Mouse (Mus musculus): ENCODE results near the gene Ogg1. TPM values are rescaled to one million over a fixed set of nuclear protein-coding genes. Genes with fewer than 3 reads are reported as not detected.
"Not testable (repeated sequence)": the region's sequence is repeated elsewhere in the genome, so short reads cannot be mapped to it uniquely, and the experiment has no call there.

Gene Ogg1
- polyA plus RNA-seq, 1 experiment from 2014 or later, result 13.6 TPM

DNA sequence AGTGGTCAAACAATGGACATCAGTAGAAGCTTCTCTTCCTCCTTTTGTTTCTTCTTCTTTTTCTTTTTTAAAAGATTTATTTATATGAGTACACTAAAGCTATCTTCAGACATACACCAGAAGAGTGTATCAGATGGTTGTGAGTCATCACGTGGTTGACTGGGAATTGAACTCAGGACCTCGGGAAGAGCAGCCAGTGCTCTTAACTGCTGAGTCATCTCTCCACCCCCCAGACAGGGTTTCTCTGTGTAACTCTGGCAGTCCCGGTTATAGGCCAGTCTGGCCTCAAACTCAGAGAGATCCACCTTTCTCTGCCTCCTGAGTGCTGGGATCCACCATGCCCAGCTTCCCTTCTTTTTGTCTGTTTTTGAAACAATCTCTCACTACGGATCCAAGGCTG, 30.1 kb upstream of the Ogg1 start:
- no peak overlapping the region for H3K4me2 ChIP-seq (replicated peaks)
- no peak overlapping the region for H3K4me3 ChIP-seq
- no peak for ATAC-seq (ENCODE audit: low FRiP score, low read depth)
- 72% methylated on average over 4 of the region's 4 CpGs for WGBS
- H3K36me3 ChIP-seq, result no peaks in the 10 kb centered on the region
- no peak overlapping the region for H3K27ac ChIP-seq (replicated peaks)
- no peaks in the 10 kb centered on the region for H3K9me3 ChIP-seq
- H3K9ac ChIP-seq (replicated peaks), result no peak overlapping the region
- peaks cover 5% of the 10 kb centered on the region; the same call in 1 of the 2 replicates for H3K27me3 ChIP-seq
- H3K4me1 ChIP-seq, result no peaks in the 10 kb centered on the region

DNA sequence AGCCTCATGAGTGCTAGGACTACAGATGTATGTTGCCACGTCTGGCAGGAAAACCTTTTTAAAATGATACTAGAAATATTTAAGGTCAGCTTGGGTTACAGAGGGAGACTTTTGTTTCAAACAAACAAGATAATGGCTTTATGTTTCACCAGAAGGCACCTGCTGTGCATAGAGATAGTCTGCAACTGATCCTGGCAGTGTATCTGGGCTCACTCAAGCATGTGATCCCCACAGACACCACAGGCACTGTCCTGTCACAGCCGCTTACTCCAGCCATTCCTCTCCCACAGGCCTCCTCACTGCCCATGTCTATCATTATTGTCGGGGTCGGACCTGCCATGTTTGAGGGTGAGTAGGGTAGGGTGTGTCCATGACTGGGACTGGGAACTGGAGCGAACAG, 25.4 kb upstream of the Ogg1 start:
- ATAC-seq (ENCODE audit: low FRiP score, low read depth), result no peak
- WGBS, result 80% methylated on average over 5 of the region's 5 CpGs
- H3K27me3 ChIP-seq, result no peaks in the 10 kb centered on the region
- no peaks in the 10 kb centered on the region for H3K36me3 ChIP-seq
- H3K4me3 ChIP-seq, result no peak overlapping the region
- no peaks in the 10 kb centered on the region for H3K9me3 ChIP-seq
- H3K4me1 ChIP-seq, result peaks cover 7% of the 10 kb centered on the region; the same call in 1 of the 2 replicates
- no peak overlapping the region for H3K9ac ChIP-seq (replicated peaks)
- no peak overlapping the region for H3K27ac ChIP-seq (replicated peaks)
- H3K4me2 ChIP-seq (replicated peaks), result no peak overlapping the region

DNA sequence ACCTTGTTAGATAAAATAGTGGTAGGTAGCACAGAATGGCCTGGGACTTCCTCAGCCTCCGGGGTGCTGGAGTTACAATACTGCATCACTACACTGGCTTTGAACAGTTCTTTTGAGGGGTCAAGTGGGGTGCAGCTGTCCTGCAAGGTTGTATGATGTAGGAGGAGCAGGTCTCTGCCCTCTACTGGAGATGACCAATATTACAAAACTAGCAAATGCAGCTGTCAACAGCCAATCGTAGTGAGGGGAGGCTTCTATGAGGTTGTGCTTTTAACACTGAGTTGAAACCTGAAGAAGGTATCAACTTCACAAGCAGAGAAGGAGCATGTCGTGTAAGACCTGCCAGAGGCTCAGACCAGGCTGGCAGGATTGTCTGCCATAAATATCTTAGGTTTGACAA, 24.5 kb upstream of the Ogg1 start:
- Histone ChIP-seq H3K9me3 (no peaks in the 10 kb centered on the region), H3K9ac (replicated peaks) (no peak overlapping the region), H3K4me2 (replicated peaks) (no peak overlapping the region), H3K27me3 (no peaks in the 10 kb centered on the region), H3K4me3 (no peak overlapping the region), H3K27ac (replicated peaks) (no peak overlapping the region), H3K4me1 (peaks cover 7% of the 10 kb centered on the region; the same call in 1 of the 2 replicates), H3K36me3 (no peaks in the 10 kb centered on the region)
- WGBS, result 29% methylated on average over 3 of the region's 3 CpGs
- ATAC-seq (ENCODE audit: low FRiP score, low read depth), result no peak

DNA sequence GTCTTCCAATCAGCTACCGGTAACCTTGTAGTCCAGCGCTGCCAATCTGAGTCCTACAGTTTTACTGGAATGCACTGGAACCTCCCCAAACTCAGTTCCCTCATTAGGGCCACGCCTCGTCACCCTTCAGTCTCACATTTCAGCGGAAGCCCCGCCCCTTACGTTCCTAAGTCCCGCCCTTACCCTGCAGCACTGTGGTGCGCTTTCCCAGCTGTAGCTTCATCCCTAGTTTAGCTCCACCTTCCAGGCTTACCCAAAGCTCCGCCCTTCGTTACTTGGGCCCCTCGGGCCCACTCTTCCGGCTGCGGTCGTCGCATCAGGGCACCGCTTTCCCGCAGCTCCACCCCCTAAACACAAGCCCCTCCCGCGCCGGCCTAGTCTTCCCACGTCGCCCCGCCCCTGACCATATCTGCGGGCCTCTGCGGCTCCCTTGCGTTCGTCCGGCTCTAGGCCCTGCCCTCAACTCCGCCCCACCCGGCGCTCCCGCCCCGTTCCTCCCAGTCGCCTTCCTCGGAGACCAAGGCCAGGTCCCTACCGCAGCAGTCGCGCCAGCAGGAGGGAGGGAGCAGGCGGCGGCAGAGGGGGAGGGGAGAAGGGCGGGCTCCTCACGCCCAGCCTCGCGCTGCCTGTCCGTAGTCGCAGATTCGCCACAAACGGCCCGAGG, 20.3 kb upstream of the Ogg1 start:
- Histone ChIP-seq H3K27me3 (no peaks in the 10 kb centered on the region), H3K4me1 (peaks cover 26% of the 10 kb centered on the region), H3K9ac (replicated peaks) (peak overlapping the region; percentile 97), H3K4me3 (peak overlapping the region; percentile 99), H3K27ac (replicated peaks) (peak overlapping the region; percentile 99), H3K9me3 (no peaks in the 10 kb centered on the region), H3K36me3 (peaks cover 15% of the 10 kb centered on the region), H3K4me2 (replicated peaks) (peak overlapping the region; percentile 99)
- under 1% methylated on average over 50 of the region's 50 CpGs for WGBS
- ATAC-seq (ENCODE audit: low FRiP score, low read depth), result peak; percentile 98

DNA sequence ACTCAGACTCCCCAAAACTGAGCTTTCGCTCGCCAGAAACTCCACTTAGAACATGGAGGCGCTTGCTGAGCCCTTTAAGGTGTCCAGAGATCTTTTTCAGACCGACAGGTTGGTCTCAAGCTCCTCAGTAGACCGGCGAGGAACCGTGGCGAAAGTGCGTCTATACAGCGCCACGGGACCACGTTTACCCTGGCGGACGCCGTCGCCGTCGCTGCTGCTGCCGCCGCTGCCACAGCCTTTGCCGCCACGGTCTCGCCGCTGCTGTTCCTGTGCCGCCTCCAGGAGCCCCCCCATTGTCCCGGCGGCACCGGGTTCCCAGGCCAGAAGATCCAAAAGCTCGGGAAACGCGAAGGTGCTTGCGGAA, 19.8 kb upstream of the Ogg1 start, which contains the start of gene Brpf1:
Gene Brpf1 (plus strand): TSS at position 152 of the 364 bp plus-strand sequence.
- WGBS, result under 1% methylated on average over 32 of the region's 32 CpGs
- Histone ChIP-seq H3K4me3 (peak within 1 kb of the TSS; percentile 99), H3K27me3 (no peaks in the 10 kb centered on the region), H3K4me2 (replicated peaks) (peak within 1 kb of the TSS; percentile 99), H3K9ac (replicated peaks) (peak within 1 kb of the TSS; percentile 97), H3K4me1 (peaks cover 26% of the 10 kb centered on the region), H3K9me3 (no peaks in the 10 kb centered on the region), H3K27ac (replicated peaks) (peak within 1 kb of the TSS; percentile 99), H3K36me3 (peaks cover 15% of the 10 kb centered on the region)
- peak; percentile 47 for ATAC-seq (ENCODE audit: low FRiP score, low read depth)

DNA sequence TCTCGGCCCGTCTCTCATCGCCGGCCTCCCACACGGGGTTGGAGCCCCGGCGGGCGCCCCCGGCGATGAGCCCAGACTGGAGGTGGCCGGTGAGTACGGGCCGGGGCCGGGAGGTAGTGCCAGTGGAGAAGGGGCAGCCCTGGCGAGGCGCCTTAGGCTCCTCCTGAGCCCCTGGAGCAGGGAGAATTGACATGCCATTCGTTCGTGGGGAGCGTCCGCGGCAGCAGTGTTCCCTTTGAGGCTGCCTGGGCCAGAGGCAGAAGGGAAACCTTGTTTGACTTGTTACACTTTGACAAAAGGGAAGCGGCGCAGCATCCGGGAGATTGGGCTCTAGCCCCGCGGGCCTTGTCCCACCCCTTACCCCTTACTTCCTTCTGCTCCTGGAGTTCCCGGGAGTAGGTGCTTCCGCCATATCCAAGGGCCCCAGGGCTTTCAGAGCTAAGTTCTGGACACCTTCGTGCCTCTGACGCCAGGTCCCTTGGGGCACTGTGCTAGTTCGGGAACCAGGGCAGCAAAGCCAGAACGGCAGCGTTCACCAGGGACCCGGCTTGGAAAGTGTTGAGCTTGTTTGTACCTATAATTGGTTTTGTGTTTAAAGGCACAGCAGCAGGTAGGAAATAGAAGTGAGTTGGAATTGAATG, 19.2 kb upstream of the Ogg1 start:
- under 1% methylated on average over 34 of the region's 34 CpGs for WGBS
- Histone ChIP-seq H3K27me3 (no peaks in the 10 kb centered on the region), H3K4me2 (replicated peaks) (peak overlapping the region; percentile 99), H3K9me3 (no peaks in the 10 kb centered on the region), H3K9ac (replicated peaks) (peak overlapping the region; percentile 97), H3K4me1 (peaks cover 26% of the 10 kb centered on the region), H3K36me3 (peaks cover 20% of the 10 kb centered on the region), H3K27ac (replicated peaks) (peak overlapping the region; percentile 99), H3K4me3 (peak overlapping the region; percentile 99)
- ATAC-seq (ENCODE audit: low FRiP score, low read depth), result 0 out of 2 replicates have a peak, but pooled peaks have one; percentile 2

DNA sequence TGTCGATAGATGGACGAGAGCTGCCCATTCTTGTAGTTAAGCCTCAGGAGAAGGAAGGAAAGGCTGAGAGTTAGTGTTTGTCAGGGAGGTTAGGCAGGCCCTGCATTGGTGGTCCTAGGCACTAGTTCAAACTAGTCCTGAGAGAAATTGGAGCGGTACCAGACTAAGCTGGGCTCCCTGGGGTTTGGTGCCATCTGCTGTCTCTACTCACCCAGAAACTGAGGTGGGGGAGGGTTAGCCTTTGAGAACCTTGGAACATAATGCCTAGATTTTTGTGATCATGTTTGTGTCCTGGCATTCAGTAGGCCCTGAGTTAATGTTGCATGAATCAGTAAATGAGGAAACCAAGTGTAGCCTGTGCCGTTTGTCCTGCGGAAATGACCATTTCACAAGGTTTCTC, 18.6 kb upstream of the Ogg1 start:
- peak overlapping the region; percentile 99 for H3K4me3 ChIP-seq
- peak overlapping the region; percentile 97 for H3K9ac ChIP-seq (replicated peaks)
- H3K4me1 ChIP-seq, result peaks cover 26% of the 10 kb centered on the region
- WGBS, result 37% methylated on average over 5 of the region's 5 CpGs
- no peaks in the 10 kb centered on the region for H3K9me3 ChIP-seq
- H3K27me3 ChIP-seq, result no peaks in the 10 kb centered on the region
- no peak overlapping the region; the same call in 1 of the 2 replicates for H3K27ac ChIP-seq (replicated peaks)
- peaks cover 26% of the 10 kb centered on the region for H3K36me3 ChIP-seq
- H3K4me2 ChIP-seq (replicated peaks), result peak overlapping the region; percentile 99
- no peak for ATAC-seq (ENCODE audit: low FRiP score, low read depth)

DNA sequence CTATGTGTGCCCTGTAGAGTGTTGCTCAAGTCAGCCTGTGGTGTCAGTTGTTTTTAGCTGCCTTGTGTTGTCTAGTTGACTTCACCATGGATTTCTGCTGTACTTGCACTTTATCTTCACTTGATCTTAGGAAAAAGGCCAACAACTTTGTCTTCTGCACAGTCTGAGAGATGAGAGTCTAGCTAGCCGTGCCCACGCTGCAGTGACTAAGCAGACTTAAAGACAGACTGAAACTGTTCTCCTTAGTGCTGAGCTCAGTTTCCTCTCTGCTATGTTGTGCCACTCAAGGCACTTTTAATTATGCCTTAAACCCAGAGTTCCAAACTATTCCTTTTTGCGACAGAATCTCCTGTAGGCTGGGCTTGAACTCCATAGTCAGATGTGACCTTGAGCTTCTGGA, 10.8 kb upstream of the Ogg1 start:
- H3K27ac ChIP-seq (replicated peaks), result no peak overlapping the region
- WGBS, result 91% methylated on average over 3 of the region's 3 CpGs
- no peaks in the 10 kb centered on the region for H3K9me3 ChIP-seq
- H3K9ac ChIP-seq (replicated peaks), result no peak overlapping the region
- H3K27me3 ChIP-seq, result no peaks in the 10 kb centered on the region
- no peak overlapping the region for H3K4me2 ChIP-seq (replicated peaks)
- ATAC-seq (ENCODE audit: low FRiP score, low read depth), result no peak
- no peak overlapping the region for H3K4me3 ChIP-seq
- no peaks in the 10 kb centered on the region for H3K4me1 ChIP-seq
- peaks cover 89% of the 10 kb centered on the region for H3K36me3 ChIP-seq

DNA sequence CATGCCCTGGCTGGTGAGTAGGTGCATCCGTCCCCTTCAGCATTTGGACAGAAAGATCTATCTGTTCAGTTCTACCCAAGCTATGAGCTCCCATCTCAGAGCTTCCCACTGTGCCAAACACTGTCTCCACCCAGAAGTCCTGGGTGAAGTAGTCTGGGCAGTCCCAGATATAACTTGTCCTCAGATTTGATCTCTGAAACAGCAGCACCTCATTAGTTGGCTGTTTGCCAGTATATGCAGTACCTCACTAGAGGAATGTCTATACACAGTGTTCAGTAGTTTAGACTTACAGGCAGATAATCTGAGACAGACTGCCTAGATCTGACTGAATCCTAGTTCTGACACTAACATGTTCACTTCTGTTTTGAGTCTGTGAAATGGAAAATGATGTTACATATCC, 2.6 kb downstream of the Ogg1 start:
- Histone ChIP-seq H3K9me3 (no peaks in the 10 kb centered on the region), H3K4me2 (replicated peaks) (no peak overlapping the region), H3K27ac (replicated peaks) (no peak overlapping the region), H3K4me1 (peaks cover 24% of the 10 kb centered on the region), H3K36me3 (peaks cover 41% of the 10 kb centered on the region), H3K27me3 (no peaks in the 10 kb centered on the region), H3K9ac (replicated peaks) (no peak overlapping the region), H3K4me3 (no peak overlapping the region)
- 85% methylated on average over 1 of the region's 1 CpGs for WGBS
- ATAC-seq (ENCODE audit: low FRiP score, low read depth), result no peak

DNA sequence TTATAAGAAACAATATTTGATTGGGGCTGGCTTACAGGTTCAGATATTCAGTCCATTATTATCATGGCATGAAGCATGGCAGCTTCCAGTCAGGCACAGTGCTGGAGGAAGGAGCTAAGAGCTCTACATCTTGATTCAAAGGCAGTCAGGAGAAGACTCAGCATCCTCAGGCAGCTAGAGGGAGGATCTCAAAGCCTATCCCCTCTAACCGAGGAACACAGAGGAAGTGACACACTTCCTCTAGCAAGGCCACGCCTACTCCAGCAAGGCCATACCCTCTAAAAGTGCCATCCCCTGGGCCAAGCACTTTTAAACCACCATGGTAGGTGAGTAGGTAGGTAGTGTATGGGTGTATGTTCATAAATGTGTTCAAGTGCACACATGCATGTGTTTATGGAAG, 3.8 kb downstream of the Ogg1 start:
- peaks cover 42% of the 10 kb centered on the region for H3K36me3 ChIP-seq
- no peak for ATAC-seq (ENCODE audit: low FRiP score, low read depth)
- H3K9ac ChIP-seq (replicated peaks), result no peak overlapping the region
- no peaks in the 10 kb centered on the region for H3K9me3 ChIP-seq
- WGBS, result 70% methylated on average over 2 of the region's 2 CpGs
- H3K4me2 ChIP-seq (replicated peaks), result no peak overlapping the region
- no peak overlapping the region for H3K27ac ChIP-seq (replicated peaks)
- peaks cover 21% of the 10 kb centered on the region for H3K4me1 ChIP-seq
- no peak overlapping the region for H3K4me3 ChIP-seq
- H3K27me3 ChIP-seq, result no peaks in the 10 kb centered on the region

DNA sequence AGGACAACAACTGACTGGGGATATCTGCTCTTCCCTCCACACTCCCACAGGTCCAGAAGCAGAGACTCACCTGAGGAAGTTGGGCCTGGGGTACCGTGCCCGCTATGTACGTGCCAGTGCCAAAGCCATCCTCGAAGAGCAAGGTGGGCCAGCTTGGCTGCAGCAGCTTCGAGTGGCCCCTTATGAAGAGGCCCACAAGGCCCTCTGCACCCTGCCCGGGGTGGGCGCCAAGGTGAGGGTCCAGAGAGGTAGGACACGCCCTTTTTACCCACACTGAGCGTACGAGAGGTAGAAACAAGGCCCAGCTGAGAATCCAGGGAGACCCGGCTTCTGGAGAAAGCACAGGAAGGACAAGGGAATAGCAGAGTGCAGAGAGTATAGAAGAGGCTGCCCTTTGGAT, 4.9 kb downstream of the Ogg1 start:
- Histone ChIP-seq H3K9me3 (no peaks in the 10 kb centered on the region), H3K27me3 (no peaks in the 10 kb centered on the region), H3K27ac (replicated peaks) (no peak overlapping the region), H3K4me1 (peaks cover 14% of the 10 kb centered on the region), H3K4me3 (no peak overlapping the region), H3K9ac (replicated peaks) (no peak overlapping the region), H3K4me2 (replicated peaks) (no peak overlapping the region), H3K36me3 (peaks cover 52% of the 10 kb centered on the region)
- no peak for ATAC-seq (ENCODE audit: low FRiP score, low read depth)
- WGBS, result 93% methylated on average over 11 of the region's 11 CpGs

DNA sequence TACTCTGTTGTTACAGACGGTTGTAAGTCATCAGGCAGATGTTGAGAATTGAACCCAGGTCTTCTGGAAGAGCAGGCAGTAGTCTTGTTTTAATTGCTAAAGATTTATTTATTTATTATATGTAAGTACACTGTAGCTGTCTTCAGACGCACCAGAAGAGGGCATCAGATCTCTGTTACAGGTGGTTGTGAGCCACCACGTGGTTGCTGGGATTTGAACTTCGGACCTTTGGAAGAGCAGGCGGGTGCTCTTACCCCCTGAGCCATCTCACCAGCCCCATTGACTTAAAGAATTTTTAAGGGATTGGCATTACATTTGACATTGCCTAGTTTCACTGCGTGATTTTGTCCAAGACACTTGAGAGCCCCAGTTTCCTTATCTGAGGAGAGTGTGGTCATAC, 6.0 kb downstream of the Ogg1 start:
- H3K9me3 ChIP-seq; ATAC-seq (ENCODE audit: low FRiP score, low read depth); H3K27ac ChIP-seq (replicated peaks); H3K9ac ChIP-seq (replicated peaks); H3K4me2 ChIP-seq (replicated peaks); H3K4me1 ChIP-seq; H3K4me3 ChIP-seq; H3K27me3 ChIP-seq: not testable (repeated sequence)
- WGBS, result 71% methylated on average over 6 of the region's 6 CpGs
- H3K36me3 ChIP-seq, result peaks cover 59% of the 10 kb centered on the region
